Mouse (Mus musculus): ENCODE results near the gene Dlx2. TPM values are rescaled to one million over a fixed set of nuclear protein-coding genes. Genes with fewer than 3 reads are reported as not detected.

The Dlx2 gene
- polyA plus RNA-seq, 1 experiment from 2014 or later: not detected

DNA sequence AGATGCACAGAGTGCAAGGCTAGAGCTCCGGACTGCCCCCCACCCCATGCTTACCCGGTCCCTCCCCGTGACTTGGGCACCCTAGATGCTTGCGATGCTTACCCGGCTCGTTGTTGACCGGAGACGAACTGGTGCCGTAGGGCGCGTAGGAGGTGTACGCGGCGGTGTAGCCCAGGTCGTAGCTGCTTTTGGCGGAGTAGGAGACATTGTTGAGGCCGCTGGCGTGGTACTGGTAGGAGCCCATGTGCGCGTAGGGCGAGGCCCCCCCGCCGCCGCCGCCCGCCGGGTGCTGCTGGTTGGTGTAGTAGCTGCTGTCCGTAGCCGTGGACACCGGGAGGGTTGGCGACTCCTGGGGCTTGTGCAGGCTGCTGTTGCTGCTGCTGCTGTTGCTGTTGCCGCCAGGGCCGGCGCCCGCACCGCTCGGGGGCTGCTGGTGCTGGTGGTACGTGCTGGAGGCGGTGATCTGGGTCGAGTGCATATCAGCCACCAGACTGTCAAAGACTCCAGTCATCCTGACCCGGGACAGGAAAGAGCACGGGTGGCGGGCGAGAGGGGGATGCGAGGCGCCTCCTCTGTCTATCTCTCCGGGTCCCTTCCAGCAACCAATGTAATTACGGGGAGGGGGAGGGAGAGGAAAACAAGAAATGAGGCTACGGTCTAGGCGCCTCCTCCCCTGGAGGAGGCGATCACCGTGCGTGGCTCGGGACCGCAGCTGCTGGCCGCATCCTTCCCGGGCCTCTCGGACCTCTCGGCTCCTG lies 493 bp downstream of the Dlx2 start:
- WGBS: under 1% methylated on average over 38 of the region's 59 CpGs
- no peak for TF ChIP-seq EP300 (IDR thresholded peaks at IDR 0.05)
- no peak for TF ChIP-seq CTCF (IDR thresholded peaks at IDR 0.05)
- Histone ChIP-seq H3K27me3 (replicated peaks; ENCODE audit: insufficient read depth, low read length) (peaks cover 84% of the 10 kb centered on the region), H3K27ac (ENCODE audit: low read length) (no peak overlapping the region), H3K9me3 (ENCODE audit: low read length) (no peaks in the 10 kb centered on the region), H3K36me3 (ENCODE audit: insufficient read depth, low read length) (no peaks in the 10 kb centered on the region), H3K4me2 (replicated peaks; ENCODE audit: low read depth, low read length) (peak overlapping the region; percentile 55), H3K4me1 (ENCODE audit: insufficient read depth, low read depth, low read length) (peaks cover 11% of the 10 kb centered on the region), H3K9ac (replicated peaks; ENCODE audit: low read depth) (no peak overlapping the region), H3K4me3 (ENCODE audit: low read depth, low read length) (peak overlapping the region; percentile 30)
- peak; percentile 4 for DNase-seq (ENCODE audit: low spot score)
- no peak for ATAC-seq

DNA sequence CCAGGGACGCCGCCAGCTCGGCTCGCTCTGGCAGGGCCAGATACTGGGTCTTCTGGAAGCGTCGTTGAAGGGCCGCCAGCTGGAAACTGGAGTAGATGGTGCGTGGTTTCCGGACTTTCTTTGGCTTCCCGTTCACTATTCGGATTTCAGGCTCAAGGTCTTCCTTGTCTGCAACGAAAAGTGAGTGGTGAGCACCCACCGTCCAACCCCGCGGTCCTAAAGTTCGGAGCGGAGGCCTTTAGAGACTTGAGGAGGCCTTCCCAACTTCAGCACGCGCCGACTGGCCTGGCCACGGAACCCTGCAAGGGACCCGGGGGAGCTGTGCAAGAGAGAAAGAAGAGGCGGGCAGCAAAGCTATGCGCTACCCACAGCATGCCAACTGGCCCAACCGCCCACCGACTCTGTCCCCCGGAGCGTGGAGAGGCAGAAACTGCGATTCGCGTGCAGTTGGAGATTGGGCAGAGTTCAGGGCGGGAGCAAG lies 1.1 kb downstream of the Dlx2 start:
- Histone ChIP-seq H3K36me3 (ENCODE audit: insufficient read depth, low read length) (no peaks in the 10 kb centered on the region), H3K4me2 (replicated peaks; ENCODE audit: low read depth, low read length) (peak overlapping the region; percentile 55), H3K9ac (replicated peaks; ENCODE audit: low read depth) (no peak overlapping the region), H3K27ac (ENCODE audit: low read length) (no peak overlapping the region), H3K4me1 (ENCODE audit: insufficient read depth, low read depth, low read length) (peaks cover 11% of the 10 kb centered on the region), H3K27me3 (replicated peaks; ENCODE audit: insufficient read depth, low read length) (peaks cover 87% of the 10 kb centered on the region), H3K4me3 (ENCODE audit: low read depth, low read length) (no peak overlapping the region; the same call in 1 of the 2 replicates), H3K9me3 (ENCODE audit: low read length) (no peaks in the 10 kb centered on the region)
- ATAC-seq (no peak), DNase-seq (ENCODE audit: low spot score) (no peak)
- no peak for TF ChIP-seq CTCF (IDR thresholded peaks at IDR 0.05)
- no peak for TF ChIP-seq EP300 (IDR thresholded peaks at IDR 0.05)
- 4% methylated on average over 32 of the region's 32 CpGs for WGBS

DNA sequence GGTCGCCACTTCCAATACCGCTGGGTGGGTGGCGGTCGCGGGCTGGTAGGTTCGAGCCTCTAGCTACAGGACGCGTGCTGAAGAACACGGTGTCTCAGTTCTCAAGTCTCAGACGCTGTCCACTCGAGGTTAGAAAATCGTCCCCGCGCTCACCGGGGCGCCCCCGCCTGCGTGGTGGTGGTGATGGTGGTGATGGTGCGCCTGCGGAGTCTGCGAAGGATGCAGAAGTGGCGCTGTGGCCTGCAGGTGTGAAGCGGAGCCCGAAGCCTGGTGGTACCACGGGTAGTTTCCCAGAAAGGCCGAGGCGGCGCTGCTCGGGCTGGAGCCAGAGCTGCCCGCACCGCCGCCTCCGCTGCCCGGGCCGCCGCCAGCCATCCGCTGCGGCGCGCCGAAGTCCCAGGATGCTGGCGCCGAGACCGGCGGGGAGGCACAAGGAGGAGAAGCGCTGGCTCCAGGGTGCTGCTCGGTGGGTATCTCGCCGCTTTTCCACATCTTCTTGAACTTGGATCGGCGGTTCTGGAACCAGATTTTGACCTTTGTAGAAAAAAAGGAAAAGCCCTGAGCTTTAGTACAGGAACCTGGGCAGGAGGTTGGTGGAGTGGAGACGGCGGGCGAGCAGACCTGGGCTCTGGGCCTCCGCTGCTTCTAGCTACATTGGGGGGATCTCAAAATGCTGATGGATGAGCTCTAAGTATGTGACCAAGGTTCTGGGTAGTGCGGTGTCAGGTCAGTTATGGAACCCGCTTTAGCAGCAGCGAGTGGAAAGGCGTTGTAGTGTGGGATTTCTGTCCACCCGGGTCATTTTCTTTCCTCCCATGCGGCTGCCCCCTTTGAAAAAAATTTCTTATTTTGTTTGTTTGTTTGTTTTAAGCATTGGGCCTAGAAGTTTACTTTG lies 1.9 kb downstream of the Dlx2 start:
- Histone ChIP-seq H3K4me2 (replicated peaks; ENCODE audit: low read depth, low read length) (no peak overlapping the region), H3K4me3 (ENCODE audit: low read depth, low read length) (no peak overlapping the region), H3K4me1 (ENCODE audit: insufficient read depth, low read depth, low read length) (peaks cover 11% of the 10 kb centered on the region), H3K9me3 (ENCODE audit: low read length) (no peaks in the 10 kb centered on the region), H3K27ac (ENCODE audit: low read length) (no peak overlapping the region), H3K36me3 (ENCODE audit: insufficient read depth, low read length) (no peaks in the 10 kb centered on the region), H3K27me3 (replicated peaks; ENCODE audit: insufficient read depth, low read length) (peaks cover 84% of the 10 kb centered on the region), H3K9ac (replicated peaks; ENCODE audit: low read depth) (no peak overlapping the region)
- 2% methylated on average over 61 of the region's 61 CpGs for WGBS
- no peak for TF ChIP-seq CTCF (IDR thresholded peaks at IDR 0.05)
- no peak for TF ChIP-seq EP300 (IDR thresholded peaks at IDR 0.05)
- no peak for DNase-seq (ENCODE audit: low spot score)
- no peak for ATAC-seq

DNA sequence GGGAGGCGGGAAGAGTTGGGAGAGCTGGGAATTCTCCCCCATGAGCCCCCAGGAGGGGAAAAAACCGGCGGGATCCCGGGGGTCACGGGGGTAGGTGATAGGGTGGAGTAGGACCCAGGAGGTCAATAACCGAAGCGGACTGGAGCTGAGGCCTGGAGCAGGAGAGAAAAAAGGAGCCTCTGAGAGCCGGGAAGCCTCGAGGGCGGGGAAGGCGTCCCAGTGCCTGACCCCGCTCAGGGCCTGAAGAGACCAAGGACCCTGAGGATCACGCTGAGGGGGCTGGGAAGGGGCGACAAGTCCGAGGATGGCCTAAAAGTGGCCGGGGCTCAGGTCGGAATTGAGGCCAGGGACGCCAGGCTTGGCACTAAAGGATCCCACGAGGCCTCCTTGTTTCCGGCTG lies 2.6 kb downstream of the Dlx2 start:
- DNase-seq (ENCODE audit: low spot score): no peak
- no peak overlapping the region for H3K4me3 ChIP-seq (ENCODE audit: low read depth, low read length)
- peaks cover 90% of the 10 kb centered on the region for H3K27me3 ChIP-seq (replicated peaks; ENCODE audit: insufficient read depth, low read length)

DNA sequence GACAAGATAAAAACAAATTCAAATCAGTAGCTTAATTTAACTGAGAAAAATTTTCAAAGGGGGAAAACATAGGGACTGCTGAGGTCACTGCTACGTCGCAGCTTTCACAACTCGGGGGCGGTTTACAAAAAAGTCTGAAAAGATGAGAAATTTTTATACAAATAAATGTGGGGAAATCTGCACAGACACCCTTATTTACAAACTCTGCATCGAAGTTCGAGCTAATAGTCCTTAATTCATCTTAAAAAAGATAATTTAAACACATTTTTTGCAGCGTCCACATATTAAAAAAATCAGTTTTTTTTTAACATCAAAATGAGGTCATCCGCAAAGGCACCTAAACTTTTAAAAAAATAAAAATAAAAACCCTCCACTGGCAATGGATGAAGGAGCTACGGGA lies 3.0 kb downstream of the Dlx2 start:
- TF ChIP-seq CTCF (IDR thresholded peaks at IDR 0.05) (no peak), EP300 (IDR thresholded peaks at IDR 0.05) (no peak)
- DNase-seq (ENCODE audit: low spot score) (no peak), ATAC-seq (no peak)
- Histone ChIP-seq H3K27ac (ENCODE audit: low read length) (no peak overlapping the region), H3K27me3 (replicated peaks; ENCODE audit: insufficient read depth, low read length) (peaks cover 90% of the 10 kb centered on the region), H3K4me3 (ENCODE audit: low read depth, low read length) (no peak overlapping the region), H3K36me3 (ENCODE audit: insufficient read depth, low read length) (no peaks in the 10 kb centered on the region), H3K9ac (replicated peaks; ENCODE audit: low read depth) (no peak overlapping the region), H3K9me3 (ENCODE audit: low read length) (no peaks in the 10 kb centered on the region), H3K4me1 (ENCODE audit: insufficient read depth, low read depth, low read length) (peaks cover 11% of the 10 kb centered on the region), H3K4me2 (replicated peaks; ENCODE audit: low read depth, low read length) (no peak overlapping the region)
- WGBS: 6% methylated on average over 9 of the region's 9 CpGs

More for the DNA sequence above, 2.6 kb downstream of the Dlx2 start:
- Histone ChIP-seq H3K27ac (ENCODE audit: low read length) (no peak overlapping the region), H3K9ac (replicated peaks; ENCODE audit: low read depth) (no peak overlapping the region), H3K9me3 (ENCODE audit: low read length) (no peaks in the 10 kb centered on the region), H3K4me2 (replicated peaks; ENCODE audit: low read depth, low read length) (no peak overlapping the region), H3K36me3 (ENCODE audit: insufficient read depth, low read length) (no peaks in the 10 kb centered on the region), H3K4me1 (ENCODE audit: insufficient read depth, low read depth, low read length) (peaks cover 11% of the 10 kb centered on the region)
- TF ChIP-seq CTCF (IDR thresholded peaks at IDR 0.05) (no peak), EP300 (IDR thresholded peaks at IDR 0.05) (no peak)
- no peak for ATAC-seq
- WGBS: 4% methylated on average over 20 of the region's 20 CpGs

DNA sequence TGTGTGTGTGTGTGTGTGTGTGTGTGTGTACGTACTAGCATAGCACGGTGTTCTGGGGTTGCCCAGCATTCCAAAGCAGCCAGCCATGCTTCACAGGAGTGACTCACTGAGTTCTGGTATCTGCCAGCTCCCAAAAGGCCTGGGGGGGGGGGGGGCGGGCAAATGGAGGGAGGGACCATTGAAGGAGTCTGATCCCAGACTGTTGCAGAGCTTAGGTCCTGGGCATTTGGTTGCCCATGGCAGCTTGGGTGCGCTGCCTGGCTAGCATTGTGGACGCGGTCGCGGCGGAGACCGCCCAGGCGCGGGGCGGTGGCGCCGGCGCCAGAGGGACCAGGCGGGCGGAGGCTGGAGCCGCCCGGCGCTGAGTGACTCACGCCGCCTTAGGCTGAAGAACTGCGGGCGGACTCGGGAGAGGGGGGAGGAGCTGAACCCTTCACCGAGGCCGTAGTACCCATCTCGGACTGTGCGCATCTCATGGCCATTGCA lies 3.7 kb downstream of the Dlx2 start:
- H3K27ac ChIP-seq (ENCODE audit: low read length): no peak overlapping the region
- ATAC-seq (peak; percentile 90), DNase-seq (ENCODE audit: low spot score) (peak; percentile 79)
- H3K27me3 ChIP-seq (replicated peaks; ENCODE audit: insufficient read depth, low read length): peaks cover 90% of the 10 kb centered on the region
- TF ChIP-seq CTCF (IDR thresholded peaks at IDR 0.05) (no peak), EP300 (IDR thresholded peaks at IDR 0.05) (no peak)
- H3K4me3 ChIP-seq (ENCODE audit: low read depth, low read length): 0 out of 2 replicates have a peak overlapping the region, but pooled peaks have one; percentile 14
- H3K4me1 ChIP-seq (ENCODE audit: insufficient read depth, low read depth, low read length): peaks cover 11% of the 10 kb centered on the region
- no peaks in the 10 kb centered on the region for H3K36me3 ChIP-seq (ENCODE audit: insufficient read depth, low read length)
- no peaks in the 10 kb centered on the region for H3K9me3 ChIP-seq (ENCODE audit: low read length)
- WGBS: 2% methylated on average over 28 of the region's 30 CpGs
- peak overlapping the region; percentile 44 for H3K4me2 ChIP-seq (replicated peaks; ENCODE audit: low read depth, low read length)
- H3K9ac ChIP-seq (replicated peaks; ENCODE audit: low read depth): no peak overlapping the region
